Comparison of ENCODE assay signal across 17 mouse cellular contexts in genomic region chr5:25877281-25877680, GRCm38 (mm10).
"Had no signal": no experiment of that assay in that cellular context is flagged by ENCODE, and none has a peak within 500 bp of the region (broad histone marks: within the 10 kb centered on the region; RNA-seq: fewer than 3 reads in every experiment).

No protein-coding gene starts in this region.

- H3K9ac ChIP-seq: lung, embryonic 15.5 days; midbrain, embryonic 13.5 days; midbrain, embryonic 15.5 days; neural tube, embryonic 12.5 days; stomach, embryonic 15.5 days had no signal

- H3K4me1 ChIP-seq: lung, embryonic 15.5 days; megakaryocyte, embryonic 14.5 days; midbrain, embryonic 13.5 days; midbrain, embryonic 15.5 days; neural tube, embryonic 12.5 days; stomach, embryonic 15.5 days had no signal

- H3K36me3 ChIP-seq: lung, embryonic 15.5 days; midbrain, embryonic 13.5 days; midbrain, embryonic 15.5 days; neural tube, embryonic 12.5 days; stomach, embryonic 15.5 days had no signal

- H3K4me2 ChIP-seq: lung, embryonic 15.5 days; midbrain, embryonic 11.5 days; midbrain, embryonic 13.5 days; midbrain, embryonic 15.5 days; neural tube, embryonic 12.5 days; stomach, embryonic 15.5 days had no signal

- H3K27ac ChIP-seq: lung, embryonic 15.5 days; macrophage; midbrain, embryonic 13.5 days; midbrain, embryonic 15.5 days; neural tube, embryonic 12.5 days; stomach, embryonic 15.5 days; stomach, postnatal 0 days had no signal

- H3K9me3 ChIP-seq: lung, embryonic 15.5 days; megakaryocyte, embryonic 14.5 days; midbrain, embryonic 13.5 days; midbrain, embryonic 15.5 days; neural tube, embryonic 12.5 days; stomach, embryonic 15.5 days had no signal

- ATAC-seq: lung, postnatal 0 days; midbrain, embryonic 13.5 days; midbrain, embryonic 15.5 days had no signal

- DNase-seq: lung, adult 2 months; lung, postnatal 14 days; lung, postnatal 36 days; right cerebral cortex, postnatal 14 days; thymus, adult 2 months; thymus, postnatal 25 days; thymus, postnatal 4 days had no signal

- H3K4me3 ChIP-seq: lung, embryonic 15.5 days; megakaryocyte, embryonic 14.5 days; midbrain, embryonic 13.5 days; midbrain, embryonic 15.5 days; neural tube, embryonic 12.5 days; stomach, embryonic 15.5 days had no signal

- H3K27me3 ChIP-seq: lung, embryonic 15.5 days; midbrain, embryonic 13.5 days; midbrain, embryonic 15.5 days; neural tube, embryonic 12.5 days; stomach, embryonic 15.5 days had no signal
